In genomic region chr13:53880466-53881250, GRCm38 (mm10) we compare ENCODE assay signal across 25 mouse cellular contexts.
DNase-seq lines count a peak whose midpoint lies in the region; ATAC-seq lines count a peak whose summit lies in the region.
"Had no signal": no experiment of that assay in that cellular context is flagged by ENCODE, and none has a peak within 500 bp of the region (broad histone marks: within the 10 kb centered on the region; RNA-seq: fewer than 3 reads in every experiment).

No protein-coding gene starts in this region.

- H3K4me3 ChIP-seq in hindbrain, embryonic 14.5 days (replicated peaks; ENCODE audit: low read length): no peak overlapping the region
- no peak overlapping the region for H3K4me3 ChIP-seq in hindbrain, embryonic 10.5 days
- no peak overlapping the region for H3K4me3 ChIP-seq in embryonic facial prominence, embryonic 10.5 days
- H3K4me3 ChIP-seq: gastrocnemius, adult 2 months; hindbrain, embryonic 15.5 days; kidney, embryonic 15.5 days; limb, embryonic 12.5 days; liver, embryonic 12.5 days; midbrain, embryonic 12.5 days; neural tube, embryonic 15.5 days; stomach, embryonic 15.5 days had no signal

- no peak for ATAC-seq in hindbrain, embryonic 14.5 days (ENCODE audit: low FRiP score)
- ATAC-seq: intestine, embryonic 16.5 days; liver, embryonic 12.5 days; Patski had no signal

- H3K36me3 ChIP-seq in hindbrain, embryonic 14.5 days (replicated peaks; ENCODE audit: control insufficient read depth, insufficient read depth): no peaks in the 10 kb centered on the region
- H3K36me3 ChIP-seq in hindbrain, embryonic 10.5 days: no peaks in the 10 kb centered on the region
- H3K36me3 ChIP-seq in embryonic facial prominence, embryonic 10.5 days (replicated peaks): no peaks in the 10 kb centered on the region
- H3K36me3 ChIP-seq: hindbrain, embryonic 15.5 days; kidney, embryonic 15.5 days; limb, embryonic 12.5 days; liver, embryonic 12.5 days; midbrain, embryonic 12.5 days; neural tube, embryonic 15.5 days; stomach, embryonic 15.5 days had no signal

- peaks cover 4% of the 10 kb centered on the region for H3K4me1 ChIP-seq in hindbrain, embryonic 14.5 days (replicated peaks; ENCODE audit: control insufficient read depth, insufficient read depth, low read length)
- peaks cover 5% of the 10 kb centered on the region; the same call in 1 of the 2 replicates for H3K4me1 ChIP-seq in hindbrain, embryonic 10.5 days (replicated peaks)
- peaks cover 10% of the 10 kb centered on the region for H3K4me1 ChIP-seq in embryonic facial prominence, embryonic 10.5 days
- H3K4me1 ChIP-seq: kidney, embryonic 15.5 days; limb, embryonic 12.5 days; liver, embryonic 12.5 days; midbrain, embryonic 12.5 days; stomach, embryonic 15.5 days had no signal

- no peaks in the 10 kb centered on the region for H3K27me3 ChIP-seq in hindbrain, embryonic 14.5 days (ENCODE audit: control insufficient read depth, insufficient read depth, low read length)
- H3K27me3 ChIP-seq in hindbrain, embryonic 10.5 days (ENCODE audit: insufficient read depth, poor library complexity, severe bottlenecking): no peaks in the 10 kb centered on the region
- no peaks in the 10 kb centered on the region for H3K27me3 ChIP-seq in embryonic facial prominence, embryonic 10.5 days (replicated peaks; ENCODE audit: low read depth, poor library complexity, severe bottlenecking)
- H3K27me3 ChIP-seq: hindbrain, embryonic 15.5 days; kidney, embryonic 15.5 days; limb, embryonic 12.5 days; liver, embryonic 12.5 days; midbrain, embryonic 12.5 days; neural tube, embryonic 15.5 days; stomach, embryonic 15.5 days had no signal

- WGBS in hindbrain, embryonic 14.5 days: 51% methylated on average over 10 of the region's 10 CpGs
- 76% methylated on average over 10 of the region's 10 CpGs for WGBS in hindbrain, embryonic 10.5 days
- WGBS in embryonic facial prominence, embryonic 10.5 days: 55% methylated on average over 10 of the region's 10 CpGs

- no peak overlapping the region for H3K4me2 ChIP-seq in hindbrain, embryonic 14.5 days (replicated peaks)
- H3K4me2 ChIP-seq: heart, embryonic 11.5 days; hindbrain, embryonic 15.5 days; kidney, embryonic 15.5 days; limb, embryonic 12.5 days; liver, embryonic 12.5 days; lung, embryonic 14.5 days; midbrain, embryonic 12.5 days; neural tube, embryonic 15.5 days; stomach, embryonic 15.5 days had no signal

- peaks cover 6% of the 10 kb centered on the region; the same call in 1 of the 2 replicates for H3K9me3 ChIP-seq in hindbrain, embryonic 14.5 days (ENCODE audit: control insufficient read depth, low read length)
- H3K9me3 ChIP-seq in hindbrain, embryonic 10.5 days: no peaks in the 10 kb centered on the region
- H3K9me3 ChIP-seq in embryonic facial prominence, embryonic 10.5 days: 0 out of 2 replicates have a peak, but pooled peaks cover 4% of the 10 kb centered on the region
- H3K9me3 ChIP-seq: hindbrain, embryonic 15.5 days; kidney, embryonic 15.5 days; liver, embryonic 12.5 days; neural tube, embryonic 15.5 days; stomach, embryonic 15.5 days had no signal

- no peak overlapping the region for H3K9ac ChIP-seq in hindbrain, embryonic 14.5 days
- H3K9ac ChIP-seq: hindbrain, embryonic 15.5 days; kidney, embryonic 15.5 days; limb, embryonic 12.5 days; liver, embryonic 12.5 days; lung, embryonic 14.5 days; midbrain, embryonic 12.5 days; neural tube, embryonic 15.5 days; stomach, embryonic 15.5 days had no signal

- H3K27ac ChIP-seq in hindbrain, embryonic 14.5 days: no peak overlapping the region
- no peak overlapping the region for H3K27ac ChIP-seq in hindbrain, embryonic 10.5 days
- H3K27ac ChIP-seq in embryonic facial prominence, embryonic 10.5 days (replicated peaks): 0 out of 2 replicates have a peak overlapping the region, but pooled peaks have one; percentile 14
- H3K27ac ChIP-seq: gastrocnemius, adult 2 months; hindbrain, embryonic 15.5 days; kidney, embryonic 15.5 days; limb, embryonic 12.5 days; liver, embryonic 12.5 days; midbrain, embryonic 12.5 days; neural tube, embryonic 15.5 days; stomach, embryonic 15.5 days had no signal

- peak; percentile 30 for DNase-seq in hindbrain, embryonic 14.5 days (ENCODE audit: low spot score)
- no peak for DNase-seq in hindbrain, embryonic 10.5 days (ENCODE audit: low spot score)
- peak; percentile 17 for DNase-seq in Muller cell, postnatal 12 days (ENCODE audit: inconsistent ontology term)
- peak; percentile 39 for DNase-seq in embryonic facial prominence, embryonic 10.5 days (ENCODE audit: low spot score)
- DNase-seq in forelimb bud, embryonic 11.5 days (ENCODE audit: low read depth, low spot score): peak; percentile 13
- no peak for DNase-seq in cerebellum, adult 9-10 months
- DNase-seq in c-Kit-positive CD71-positive TER-119-positive erythroid progenitor cells, embryonic 14.5 days (ENCODE audit: low spot score): no peak
- DNase-seq: adrenal gland, adult 8-10 months; cerebellum, adult 11-12 months; cerebellum, postnatal 25 days; gastrocnemius, adult 2 months; heart, postnatal 10 days; lung, embryonic 14.5 days; lung, postnatal 36 days; thymus, adult 18-20 months had no signal

Comparison
In these comparisons a context has a peak if more than half of its experiments do, and no peak if none do; other contexts are left out.
1. DNase-seq: peak in hindbrain, embryonic 14.5 days (single experiment), Muller cell, postnatal 12 days (single experiment), embryonic facial prominence, embryonic 10.5 days (single experiment) and forelimb bud, embryonic 11.5 days (single experiment); none in hindbrain, embryonic 10.5 days (single experiment), cerebellum, adult 9-10 months (single experiment) and c-Kit-positive CD71-positive TER-119-positive erythroid progenitor cells, embryonic 14.5 days (single experiment).